Mouse (Mus musculus): ENCODE measurements around the gene Gm44805.

The Gm44805 gene

DNA sequence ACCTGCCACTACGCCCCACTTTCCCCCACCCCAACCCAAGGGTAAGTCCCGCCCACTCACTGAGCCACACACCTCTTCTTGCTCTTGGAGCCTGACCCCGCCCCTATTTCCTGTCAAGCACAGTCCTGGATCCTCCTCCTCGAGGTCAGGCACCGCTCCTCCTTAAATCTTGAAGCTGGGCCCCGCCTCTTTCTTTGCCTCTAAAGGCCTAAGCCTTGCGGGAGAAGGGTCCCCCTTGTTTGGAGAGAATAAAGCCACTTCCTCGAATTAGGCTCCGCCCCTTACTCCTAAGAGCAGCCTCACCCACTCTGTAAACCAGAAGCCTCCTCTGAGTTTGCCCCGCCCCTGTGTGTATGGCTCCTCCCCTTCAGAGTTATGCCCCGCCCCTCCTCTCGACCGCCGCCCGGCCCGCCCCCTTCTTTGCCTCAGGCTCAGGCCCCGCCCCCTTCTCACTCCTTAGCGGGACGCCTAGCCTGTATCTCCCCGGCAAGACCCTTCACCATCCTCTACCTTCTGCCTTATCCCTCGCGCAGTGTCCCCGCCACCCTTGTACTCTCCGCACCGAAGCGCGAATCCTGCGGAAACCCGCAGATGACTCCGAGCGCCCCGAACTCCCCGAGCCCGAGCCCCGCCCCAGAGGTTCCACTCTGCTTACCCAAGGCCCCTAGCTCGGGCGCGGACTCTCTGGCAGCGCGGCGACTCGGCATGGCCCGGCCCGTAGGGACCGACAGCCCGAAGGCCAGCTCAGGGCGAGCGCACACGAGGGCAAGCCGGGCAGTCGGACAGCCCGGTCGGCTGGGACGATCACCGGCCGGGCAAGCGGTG is 52.5 kb downstream of the Gm44805 start:
- peak; percentile 93 for DNase-seq (ENCODE audit: low read depth)

DNA sequence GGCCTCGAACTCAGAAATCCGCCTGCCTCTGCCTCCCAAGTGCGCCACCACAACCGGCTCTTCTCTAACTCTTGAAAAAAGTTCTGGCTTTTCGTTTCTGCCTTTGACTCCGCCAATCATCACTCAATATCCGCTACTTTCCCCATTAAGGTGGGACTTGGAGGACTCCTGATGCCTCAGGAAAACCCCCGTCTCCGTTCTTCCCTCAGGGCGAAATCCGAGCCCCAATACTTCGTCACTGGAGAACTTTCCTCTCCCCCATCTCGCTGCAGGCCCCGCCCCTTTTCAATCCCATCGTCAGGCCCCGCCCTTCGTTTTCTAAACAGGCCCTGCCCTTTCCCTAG is 53.1 kb downstream of the Gm44805 start:
- no peak for DNase-seq (ENCODE audit: low read depth)

DNA sequence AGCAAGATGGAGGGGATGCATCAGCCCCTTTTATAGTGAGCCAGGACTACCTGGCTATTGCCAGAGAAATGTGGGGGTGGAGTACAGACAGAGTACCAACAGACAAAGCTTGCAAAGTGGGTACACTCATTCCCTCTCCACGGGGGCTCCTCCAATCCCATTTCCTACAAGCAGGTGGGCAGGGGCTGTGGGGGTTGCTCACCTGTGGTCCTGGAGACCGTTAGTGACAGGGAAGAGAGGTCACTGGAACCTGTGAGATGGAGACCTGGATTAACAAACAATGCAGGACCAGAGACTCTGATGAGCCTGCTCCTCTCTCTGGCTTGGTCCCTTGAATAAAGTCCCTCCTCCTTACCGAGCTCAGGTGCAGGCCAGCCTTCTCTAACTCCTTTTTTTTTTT is 53.5 kb downstream of the Gm44805 start:
- no peak for DNase-seq (ENCODE audit: low read depth)

DNA sequence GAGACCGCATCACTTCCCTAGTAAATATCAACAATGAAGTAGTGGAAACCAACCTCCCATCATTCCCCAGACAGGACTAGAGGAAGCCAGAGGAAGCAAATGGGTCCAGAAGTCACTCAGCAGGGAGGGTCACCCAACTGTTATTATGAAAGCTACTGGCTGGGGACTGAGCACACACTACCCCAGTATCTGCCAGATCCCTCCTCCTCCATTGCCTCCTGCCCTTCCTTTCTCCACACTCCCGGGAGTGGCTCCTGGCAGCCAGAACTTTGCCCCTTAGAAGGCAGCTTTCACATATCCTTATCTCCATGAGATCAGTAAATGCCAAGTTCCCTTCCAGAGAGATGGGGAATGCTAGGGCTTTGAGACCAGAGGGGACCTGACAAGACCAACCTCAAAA is 57.8 kb downstream of the Gm44805 start:
- DNase-seq (ENCODE audit: low read depth) = no peak

DNA sequence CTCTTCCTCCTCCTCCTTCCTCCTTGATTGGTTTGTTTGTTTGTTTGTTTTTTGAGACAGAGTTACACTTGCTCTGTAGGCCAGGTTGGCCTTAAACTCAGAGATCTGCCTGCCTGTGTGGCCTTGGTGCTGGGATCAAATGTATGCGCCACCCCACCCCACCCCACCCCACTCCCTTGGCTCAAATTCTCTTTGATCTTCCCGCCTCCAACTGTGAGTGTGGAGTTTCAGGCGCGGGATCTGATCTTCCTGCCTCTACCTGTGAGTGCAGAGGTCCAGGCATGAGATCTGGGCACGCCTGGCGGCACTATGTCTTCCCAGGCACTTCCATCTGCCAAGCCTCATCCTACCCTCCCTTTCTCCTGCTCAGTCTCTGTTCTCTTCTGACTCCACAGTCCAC is 59.0 kb downstream of the Gm44805 start:
- DNase-seq (ENCODE audit: low read depth) = no peak

Measured in fibroblast of lung, adult 2 months (primary cell).